Mouse (Mus musculus) kidney, adult 2 months (tissue): ENCODE measurements around the gene Morc1. TPM values are rescaled to one million over a fixed set of nuclear protein-coding genes. Genes with fewer than 3 reads are reported as not detected.
A peak's percentile ranks its signal among the peaks of the same experiment; 100 is the strongest.

Experiments
- DNase-seq: peaks from one replicate; pipeline ENCODE4 v3.0.0; 2021
- H3K27ac ChIP-seq: fragments of 200-500 bp; 2 replicates; pipeline ENCODE4 v1.5.1; 2012; ENCODE audit warnings: low read depth, low read length, control low read depth, inconsistent platforms; ENCODE audit not compliant: insufficient read depth
- H3K27me3 ChIP-seq: fragments of 200-500 bp; replicated peaks from 2 replicates; pipeline ENCODE4 v1.6.1; 2012; ENCODE audit warnings: mild to moderate bottlenecking, moderate library complexity, low read length, inconsistent platforms; ENCODE audit not compliant: control insufficient read depth, insufficient read depth
- H3K36me3 ChIP-seq: fragments of 200-500 bp; 2 replicates; pipeline ENCODE4 v1.6.1; 2012; ENCODE audit warnings: mild to moderate bottlenecking, moderate library complexity, low read length, inconsistent platforms; ENCODE audit not compliant: control insufficient read depth, insufficient read depth
- H3K4me1 ChIP-seq: fragments of 200-500 bp; 2 replicates; pipeline ENCODE4 v1.6.1; 2011; ENCODE audit warnings: low read length; ENCODE audit not compliant: control insufficient read depth, insufficient read depth
- H3K4me3 ChIP-seq: fragments of 200-500 bp; 2 replicates; pipeline ENCODE4 v1.5.1; 2011; ENCODE audit warnings: mild to moderate bottlenecking, low read depth, low read length, control low read depth; ENCODE audit not compliant: insufficient read depth
- CTCF ChIP-seq: fragments of 200-500 bp; conservative IDR thresholded peaks from 2 replicates; pipeline ENCODE4 v1.5.1; 2011; ENCODE audit warnings: low read depth, mild to moderate bottlenecking, control low read depth, low read length, moderate library complexity, mixed read lengths; ENCODE audit not compliant: insufficient read depth, insufficient read length
- POLR2A ChIP-seq: fragments of 200-500 bp; IDR thresholded peaks from one replicate; pipeline ENCODE4 v1.6.1; 2011; ENCODE audit warnings: low read depth, low read length, control low read depth
- WGBS: fragments of 180-500 bp; shearing (Covaris S2); methylation state at CpG from one replicate; pipeline ENCODE4 v1.1.7; 2018; 5-methylcytosine and 5-hydroxymethylcytosine counted together
- polyA plus RNA-seq: library from polyadenylated mRNA; depleted of rRNA; stranded (reverse); fragments of >200 nt; gene quantifications from 2 replicates; pipeline ENCODE4 v1.2.3, GENCODE M21; 2012

Gene Morc1
- polyA plus RNA-seq, 1 experiment = 0.02 TPM

- peak; percentile 24 for DNase-seq
- no peaks in the 10 kb centered on the region; the same call in 1 of the 2 replicates for H3K4me1 ChIP-seq
- H3K36me3 ChIP-seq = no peaks in the 10 kb centered on the region
- no peaks in the 10 kb centered on the region for H3K27me3 ChIP-seq
- H3K4me3 ChIP-seq = no peak overlapping the region
- 44% methylated on average over 2 of the region's 2 CpGs for WGBS
- no peak for TF ChIP-seq POLR2A
- no peak for TF ChIP-seq CTCF
- no peak overlapping the region for H3K27ac ChIP-seq
Observed at GRCm38 (mm10) chr16:48603735-48604211, 172.7 kb downstream of the Morc1 start.

GRCm38 (mm10) chr16:48606476-48607038, 175.5 kb downstream of the Morc1 start:
- TF ChIP-seq POLR2A (no peak), CTCF (no peak)
- H3K36me3 ChIP-seq = no peaks in the 10 kb centered on the region
- no peaks in the 10 kb centered on the region for H3K27me3 ChIP-seq
- no peak overlapping the region for H3K4me3 ChIP-seq
- 73% methylated on average over 4 of the region's 4 CpGs for WGBS
- no peak for DNase-seq
- no peaks in the 10 kb centered on the region; the same call in 1 of the 2 replicates for H3K4me1 ChIP-seq
- H3K27ac ChIP-seq = no peak overlapping the region

- no peak overlapping the region for H3K27ac ChIP-seq
- H3K4me1 ChIP-seq = no peaks in the 10 kb centered on the region; the same call in 1 of the 2 replicates
- WGBS = 82% methylated on average over 3 of the region's 3 CpGs
- no peak overlapping the region for H3K4me3 ChIP-seq
- no peaks in the 10 kb centered on the region; the same call in 1 of the 2 replicates for H3K27me3 ChIP-seq
- no peak for DNase-seq
- H3K36me3 ChIP-seq = no peaks in the 10 kb centered on the region
- TF ChIP-seq CTCF = no peak
- no peak for TF ChIP-seq POLR2A
Observed at GRCm38 (mm10) chr16:48608224-48608623, 177.2 kb downstream of the Morc1 start.

GRCm38 (mm10) chr16:48610866-48611265, 179.8 kb downstream of the Morc1 start:
- no peaks in the 10 kb centered on the region for H3K36me3 ChIP-seq
- no peak for DNase-seq
- no peak for TF ChIP-seq POLR2A
- no peak for TF ChIP-seq CTCF
- no peaks in the 10 kb centered on the region; the same call in 1 of the 2 replicates for H3K27me3 ChIP-seq
- no peaks in the 10 kb centered on the region for H3K4me1 ChIP-seq
- 45% methylated on average over 1 of the region's 1 CpGs for WGBS
- no peak overlapping the region for H3K4me3 ChIP-seq
- H3K27ac ChIP-seq = no peak overlapping the region

GRCm38 (mm10) chr16:48611436-48611835, 180.4 kb downstream of the Morc1 start:
- H3K4me3 ChIP-seq = no peak overlapping the region
- TF ChIP-seq POLR2A = no peak
- no peak for TF ChIP-seq CTCF
- WGBS = 71% methylated on average over 2 of the region's 2 CpGs
- H3K27me3 ChIP-seq = no peaks in the 10 kb centered on the region; the same call in 1 of the 2 replicates
- no peak overlapping the region for H3K27ac ChIP-seq
- no peaks in the 10 kb centered on the region for H3K36me3 ChIP-seq
- DNase-seq = no peak
- no peaks in the 10 kb centered on the region for H3K4me1 ChIP-seq

GRCm38 (mm10) chr16:48613783-48614182, 182.7 kb downstream of the Morc1 start:
- DNase-seq = no peak
- WGBS = 23% methylated on average over 1 of the region's 1 CpGs
- no peak for TF ChIP-seq POLR2A
- no peak for TF ChIP-seq CTCF
- no peaks in the 10 kb centered on the region for H3K4me1 ChIP-seq
- H3K4me3 ChIP-seq = no peak overlapping the region
- H3K27ac ChIP-seq = no peak overlapping the region
- no peaks in the 10 kb centered on the region; the same call in 1 of the 2 replicates for H3K27me3 ChIP-seq
- no peaks in the 10 kb centered on the region for H3K36me3 ChIP-seq

GRCm38 (mm10) chr16:48620510-48620909, 189.5 kb downstream of the Morc1 start:
- Histone ChIP-seq H3K27ac (no peak overlapping the region), H3K27me3 (no peaks in the 10 kb centered on the region), H3K4me1 (no peaks in the 10 kb centered on the region), H3K4me3 (no peak overlapping the region), H3K36me3 (no peaks in the 10 kb centered on the region)
- TF ChIP-seq POLR2A (no peak), CTCF (no peak)
- no peak for DNase-seq
- WGBS = 37% methylated on average over 8 of the region's 8 CpGs
